Mouse (Mus musculus): ENCODE data around the gene Gm732.

Gm732 gene

DNA sequence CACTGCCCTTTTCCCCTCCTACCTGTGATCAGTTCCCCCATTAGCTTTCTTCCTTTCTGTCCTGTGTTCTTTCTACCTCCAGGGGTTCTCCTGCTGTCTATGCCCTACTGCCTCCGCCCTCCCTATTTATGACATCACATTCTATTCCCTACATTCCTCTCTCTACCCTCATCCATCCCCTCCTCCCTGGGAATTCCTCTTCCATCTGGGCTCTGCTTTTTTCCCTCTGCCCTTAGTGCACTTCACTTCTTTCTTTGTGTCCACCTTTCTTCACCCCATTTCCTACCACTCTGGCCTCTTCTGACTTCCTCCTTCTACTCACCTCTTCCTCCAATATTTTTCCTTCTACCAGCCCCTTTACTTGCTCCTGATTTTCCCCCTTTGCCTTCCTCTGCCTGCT is at the start of gene Gm732:
TSS of gene Gm732 (minus strand) at position 101 of the 400 bp plus-strand sequence.
- DNase-seq = no peak
